Mouse (Mus musculus) testis, adult 2 months (tissue): ENCODE measurements around the gene Pecam1. TPM values are rescaled to one million over a fixed set of nuclear protein-coding genes. Genes with fewer than 3 reads are reported as not detected.
"Not testable (repeated sequence)": the region's sequence is repeated elsewhere in the genome, so short reads cannot be mapped to it uniquely, and the experiment has no call there.

ENCODE experiments used
- H3K27ac ChIP-seq: fragments of 200-500 bp; 2 replicates; pipeline ENCODE4 v1.5.1; 2012; ENCODE audit warnings: low read depth, low read length; ENCODE audit not compliant: control insufficient read depth, insufficient read depth
- H3K27me3 ChIP-seq: fragments of 200-500 bp; 2 replicates; pipeline ENCODE4 v1.6.1; 2012; ENCODE audit warnings: mild to moderate bottlenecking, low read length, moderate library complexity; ENCODE audit not compliant: control insufficient read depth, insufficient read depth
- H3K36me3 ChIP-seq: fragments of 200-500 bp; 2 replicates; pipeline ENCODE4 v1.6.1; 2012; ENCODE audit warnings: mild to moderate bottlenecking, low read length; ENCODE audit not compliant: control insufficient read depth, insufficient read depth
- H3K4me1 ChIP-seq: fragments of 200-500 bp; 2 replicates; pipeline ENCODE4 v1.6.1; 2012; ENCODE audit warnings: low read length; ENCODE audit not compliant: control insufficient read depth, insufficient read depth
- H3K4me3 ChIP-seq: fragments of 200-500 bp; 2 replicates; pipeline ENCODE4 v1.5.1; 2012; ENCODE audit warnings: low read depth, mild to moderate bottlenecking, low read length, moderate library complexity, mixed read lengths; ENCODE audit not compliant: control insufficient read depth
- CTCF ChIP-seq: fragments of 200-500 bp; IDR thresholded peaks from 2 replicates; pipeline ENCODE4 v1.5.1; 2012; ENCODE audit warnings: low read depth, mild to moderate bottlenecking, inconsistent platforms, low read length, moderate library complexity; ENCODE audit not compliant: control insufficient read depth, insufficient read depth, insufficient replicate concordance
- POLR2A ChIP-seq: fragments of 200-500 bp; IDR thresholded peaks from 2 replicates; pipeline ENCODE4 v1.6.1; 2012; ENCODE audit warnings: low read depth, mild to moderate bottlenecking, inconsistent platforms, low read length, moderate library complexity; ENCODE audit not compliant: control insufficient read depth
- polyA plus RNA-seq: library from polyadenylated mRNA; depleted of rRNA; stranded (reverse); fragments of >200 nt; gene quantifications from 2 replicates; pipeline ENCODE4 v1.2.3, GENCODE M21; 2012

The Pecam1 gene
- polyA plus RNA-seq, 1 experiment: 1.6 TPM

DNA sequence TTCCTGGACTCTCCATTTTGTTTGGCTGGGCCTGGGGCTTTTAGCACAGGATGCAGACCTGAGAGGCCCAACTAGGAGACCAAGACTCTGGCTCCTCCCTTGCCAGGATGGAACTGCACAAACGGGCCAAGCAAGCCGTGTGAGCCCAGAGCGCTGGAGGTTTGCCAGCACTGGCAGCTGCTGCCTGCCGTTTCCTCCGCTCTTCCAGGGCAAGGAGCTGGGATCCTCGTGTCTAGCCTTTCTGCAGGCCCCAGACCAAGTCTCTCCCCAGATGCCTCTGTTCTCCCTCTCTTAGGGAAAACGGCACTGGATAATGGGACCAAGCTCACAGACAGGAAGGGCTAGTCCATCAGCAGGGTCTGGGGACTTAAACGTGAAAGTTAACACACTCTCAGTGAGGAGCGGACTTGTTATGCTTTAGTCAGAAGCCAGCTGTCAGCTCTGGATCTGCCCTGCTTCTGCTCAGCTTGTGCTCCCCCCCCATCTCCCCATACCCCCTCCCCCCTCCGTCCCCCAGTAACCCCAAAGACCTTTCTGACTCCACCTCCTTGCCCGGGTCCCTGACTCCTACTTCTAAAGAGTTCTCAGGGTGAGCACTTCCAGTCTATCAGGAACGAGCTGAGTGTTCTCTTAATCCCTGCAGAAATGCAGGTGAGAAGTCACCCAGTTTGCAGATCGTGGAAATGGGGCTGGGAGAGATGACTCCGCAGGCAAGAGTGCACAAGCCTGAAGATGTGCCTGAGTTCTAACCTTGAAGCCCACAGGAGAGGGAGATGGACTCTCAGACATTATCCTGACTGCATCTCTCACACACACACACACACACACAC lies 92.2 kb downstream of the Pecam1 start:
- TF ChIP-seq POLR2A: no peak
- TF ChIP-seq CTCF: no peak
- H3K36me3 ChIP-seq: no peaks in the 10 kb centered on the region
- peak overlapping the region; percentile 81 for H3K27ac ChIP-seq
- H3K4me1 ChIP-seq: peaks cover 5% of the 10 kb centered on the region
- no peak overlapping the region for H3K4me3 ChIP-seq
- H3K27me3 ChIP-seq: no peaks in the 10 kb centered on the region

GRCm38 (mm10) chr11:106656896-106657498 lies 93.4 kb downstream of the Pecam1 start:
- not testable (repeated sequence) for H3K27me3 ChIP-seq, H3K4me3 ChIP-seq, H3K4me1 ChIP-seq, H3K36me3 ChIP-seq, H3K27ac ChIP-seq

DNA sequence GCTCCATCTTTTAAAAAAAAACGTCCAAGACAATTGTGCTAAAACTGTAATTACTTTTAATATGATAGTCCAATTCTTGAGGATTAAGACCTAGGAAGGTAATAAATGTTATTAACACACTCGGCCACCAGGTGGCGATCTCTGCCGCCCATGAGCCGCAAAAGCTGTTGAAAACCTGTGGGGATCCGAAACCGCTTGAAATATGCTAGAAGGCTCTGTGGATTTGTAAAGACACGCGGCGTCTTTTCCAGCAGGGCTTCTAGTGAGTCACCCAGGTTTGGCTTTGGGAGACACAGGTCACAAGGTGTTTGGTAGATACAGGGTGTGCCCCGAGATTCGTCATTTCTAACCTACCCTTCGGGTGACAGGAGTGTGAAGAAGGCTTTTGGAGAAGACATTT lies 102.1 kb downstream of the Pecam1 start:
- H3K4me3 ChIP-seq: peak overlapping the region; percentile 45
- TF ChIP-seq POLR2A: no peak
- peak; percentile 87; the same call in 1 of the 2 replicates for TF ChIP-seq CTCF
- H3K4me1 ChIP-seq: peaks cover 2% of the 10 kb centered on the region
- no peaks in the 10 kb centered on the region for H3K27me3 ChIP-seq
- H3K27ac ChIP-seq: no peak overlapping the region
- no peaks in the 10 kb centered on the region for H3K36me3 ChIP-seq

DNA sequence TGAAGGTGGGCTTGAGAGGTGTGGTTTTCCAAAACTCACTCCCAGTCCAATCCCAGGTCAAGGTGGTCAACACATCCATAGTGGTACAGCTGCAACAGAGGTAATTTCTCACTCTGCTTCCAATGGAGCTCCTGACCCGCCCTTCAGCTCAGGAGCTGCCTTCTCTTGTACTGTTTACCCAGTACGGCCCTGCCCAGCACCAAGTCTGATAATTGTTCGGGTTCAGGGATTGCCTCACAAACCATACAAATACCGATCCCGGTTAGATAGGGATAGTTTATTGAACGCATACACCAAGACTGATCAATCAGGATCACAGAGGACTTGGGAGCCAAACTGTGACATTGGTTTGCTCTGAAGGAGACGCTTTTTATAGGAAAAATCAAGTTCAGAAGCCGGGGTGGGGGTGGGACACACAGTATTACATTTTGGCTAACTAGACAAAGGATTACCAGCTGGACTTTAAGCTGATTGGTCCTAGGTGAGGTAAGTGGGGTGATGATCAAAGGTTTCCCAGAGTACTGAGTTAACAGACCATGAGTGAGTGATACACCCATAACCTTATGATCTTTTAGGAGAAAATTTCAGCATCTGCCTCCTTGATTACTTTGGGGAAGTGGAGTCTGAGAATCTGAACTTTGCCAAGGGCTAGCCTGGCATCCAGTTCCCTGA lies 107.3 kb downstream of the Pecam1 start:
- Histone ChIP-seq H3K27ac (no peak overlapping the region), H3K27me3 (no peaks in the 10 kb centered on the region), H3K4me3 (no peak overlapping the region), H3K36me3 (no peaks in the 10 kb centered on the region), H3K4me1 (no peaks in the 10 kb centered on the region; the same call in 1 of the 2 replicates)
- TF ChIP-seq CTCF (no peak), POLR2A (no peak)

- Histone ChIP-seq H3K27ac (no peak overlapping the region), H3K4me3 (no peak overlapping the region), H3K36me3 (no peaks in the 10 kb centered on the region), H3K27me3 (no peaks in the 10 kb centered on the region), H3K4me1 (no peaks in the 10 kb centered on the region; the same call in 1 of the 2 replicates)
- TF ChIP-seq CTCF: no peak
- no peak for TF ChIP-seq POLR2A
Measured at GRCm38 (mm10) chr11:106641580-106641979, 108.8 kb downstream of the Pecam1 start.

DNA sequence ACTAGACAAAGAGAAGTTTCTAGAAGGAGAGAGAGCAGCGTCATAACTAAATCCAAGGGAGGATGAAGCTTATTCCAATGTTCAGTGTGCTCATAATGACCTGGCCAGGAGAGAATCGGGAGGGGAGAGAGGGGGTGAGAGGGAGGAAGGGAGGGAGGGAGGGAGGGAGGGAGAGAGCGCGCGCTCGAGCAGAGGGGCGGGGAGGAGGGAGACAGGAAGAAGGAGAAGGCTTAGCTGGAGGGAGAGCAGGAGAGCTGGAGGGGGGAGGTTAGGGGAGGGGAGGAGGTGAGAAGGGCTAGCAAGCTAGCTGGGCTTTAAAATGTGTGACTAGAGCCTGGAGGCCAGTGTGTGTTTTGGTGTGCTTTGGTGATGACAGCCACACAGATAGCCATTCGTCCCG lies 110.4 kb downstream of the Pecam1 start:
- Histone ChIP-seq H3K27me3 (no peaks in the 10 kb centered on the region), H3K4me3 (no peak overlapping the region), H3K4me1 (no peaks in the 10 kb centered on the region; the same call in 1 of the 2 replicates), H3K27ac (no peak overlapping the region), H3K36me3 (no peaks in the 10 kb centered on the region)
- TF ChIP-seq CTCF (no peak), POLR2A (no peak)

- Histone ChIP-seq H3K27me3 (no peaks in the 10 kb centered on the region), H3K4me3 (no peak overlapping the region), H3K27ac (no peak overlapping the region), H3K36me3 (no peaks in the 10 kb centered on the region), H3K4me1 (no peaks in the 10 kb centered on the region; the same call in 1 of the 2 replicates)
- TF ChIP-seq POLR2A: no peak
- TF ChIP-seq CTCF: no peak
Measured at GRCm38 (mm10) chr11:106639356-106639692, 111.1 kb downstream of the Pecam1 start.
